Mouse (Mus musculus) midbrain, embryonic 13.5 days (tissue): Measurements from ENCODE around the gene Prkn. TPM values are rescaled to one million over a fixed set of nuclear protein-coding genes. Genes with fewer than 3 reads are reported as not detected.

Experiments
- polyA plus RNA-seq: library from polyadenylated mRNA; unstranded; fragments of >200 nt; fragmentation: Nextera tagmentation; extraction: Ambion mirVana; gene quantifications from 2 replicates; pipeline ENCODE4 v1.2.1, GENCODE M21; 2015

Prkn gene
- polyA plus RNA-seq, 1 experiment from 2014 or later = 3.1 TPM

Other genes with a start within 250 kb of the Prkn start
- gene Pacrg, start 73 bp upstream of the Prkn start, polyA plus RNA-seq = 8.9 and 9.0 TPM in 2 replicates